Mouse (Mus musculus) spleen, adult 12 weeks (tissue): ENCODE measurements around the gene Rabgap1.
"Not testable (repeated sequence)": the region's sequence is repeated elsewhere in the genome, so short reads cannot be mapped to it uniquely, and the experiment has no call there.

Experiments used
- DNase-seq: peaks from one replicate; pipeline ENCODE4 v3.0.0; 2022; ENCODE audit warnings: low spot score

Gene Rabgap1

GRCm38 (mm10) chr2:37442611-37443591 lies at the start of gene Rabgap1, which contains the start of the genes Zbtb26 and Zbtb6:
TSS of gene Rabgap1 (plus strand) at chr2:37443279.
TSS of gene Zbtb26 (minus strand) at chr2:37443135.
TSS of gene Zbtb6 (minus strand) at chr2:37443171.
- DNase-seq: peak; percentile 90

- DNase-seq: no peak
These were observed 47.5 kb upstream of the Rabgap1 start for GRCm38 (mm10) chr2:37395539-37395938.

GRCm38 (mm10) chr2:37421903-37422302 lies 21.2 kb upstream of the Rabgap1 start:
- no peak for DNase-seq

- DNase-seq: peak; percentile 91
These were observed 20.5 kb upstream of the Rabgap1 start, which contains the start of gene Rc3h2 for GRCm38 (mm10) chr2:37422306-37423304. TSS of gene Rc3h2 (minus strand) at chr2:37422903.

GRCm38 (mm10) chr2:37423671-37424070 lies 19.4 kb upstream of the Rabgap1 start:
- DNase-seq: no peak

- DNase-seq: peak; percentile 72
These were observed 12.2 kb upstream of the Rabgap1 start for GRCm38 (mm10) chr2:37430593-37431464.

- no peak for DNase-seq
These were observed 11.5 kb upstream of the Rabgap1 start for GRCm38 (mm10) chr2:37431609-37432008.

GRCm38 (mm10) chr2:37451667-37452375 lies 8.7 kb downstream of the Rabgap1 start:
- peak; percentile 84 for DNase-seq

GRCm38 (mm10) chr2:37452376-37452760 lies 9.3 kb downstream of the Rabgap1 start:
- DNase-seq: no peak

GRCm38 (mm10) chr2:37460707-37461106 lies 17.6 kb downstream of the Rabgap1 start:
- DNase-seq: no peak

GRCm38 (mm10) chr2:37466266-37466665 lies 23.2 kb downstream of the Rabgap1 start:
- DNase-seq: no peak

GRCm38 (mm10) chr2:37479559-37479958 lies 36.5 kb downstream of the Rabgap1 start:
- no peak for DNase-seq

GRCm38 (mm10) chr2:37480039-37480438 lies 37.0 kb downstream of the Rabgap1 start:
- no peak for DNase-seq

GRCm38 (mm10) chr2:37484165-37484564 lies 41.1 kb downstream of the Rabgap1 start:
- DNase-seq: no peak

GRCm38 (mm10) chr2:37485370-37485769 lies 42.3 kb downstream of the Rabgap1 start:
- DNase-seq: no peak

- no peak for DNase-seq
These were observed 43.3 kb downstream of the Rabgap1 start for GRCm38 (mm10) chr2:37486408-37486807.

GRCm38 (mm10) chr2:37488956-37489355 lies 45.9 kb downstream of the Rabgap1 start:
- no peak for DNase-seq

- DNase-seq: no peak
These were observed 54.2 kb downstream of the Rabgap1 start for GRCm38 (mm10) chr2:37497321-37497720.

- not testable (repeated sequence) for DNase-seq
These were observed 62.8 kb downstream of the Rabgap1 start for GRCm38 (mm10) chr2:37505856-37506255.

- DNase-seq: no peak
These were observed 68.2 kb downstream of the Rabgap1 start for GRCm38 (mm10) chr2:37511134-37511901.
